Mouse (Mus musculus) bone marrow macrophage, adult 2 months (primary cell): ENCODE data around the gene Lpar3.

ENCODE experiments used
- CTCF ChIP-seq: IDR thresholded peaks from 2 replicates; pipeline ENCODE4 v1.5.1; 2012; ENCODE audit warnings: low read depth, mild to moderate bottlenecking, low read length, moderate library complexity
- POLR2A ChIP-seq: IDR thresholded peaks from 2 replicates; pipeline ENCODE4 v1.6.1; 2012; ENCODE audit warnings: mild to moderate bottlenecking, low read depth, low read length, borderline replicate concordance

- TF ChIP-seq POLR2A (no peak), CTCF (no peak)
Observed at GRCm38 (mm10) chr3:146233741-146234140, 13.0 kb downstream of the Lpar3 start.
